Mouse (Mus musculus): ENCODE measurements around the gene Gm4884.
"Not testable (repeated sequence)": the region's sequence is repeated elsewhere in the genome, so short reads cannot be mapped to it uniquely, and the experiment has no call there.

The Gm4884 gene

GRCm38 (mm10) chr7:41032419-41032818, at the start of gene Gm4884:
Gene Gm4884 (plus strand): TSS chr7:41032719.
- not testable (repeated sequence) for DNase-seq

DNA sequence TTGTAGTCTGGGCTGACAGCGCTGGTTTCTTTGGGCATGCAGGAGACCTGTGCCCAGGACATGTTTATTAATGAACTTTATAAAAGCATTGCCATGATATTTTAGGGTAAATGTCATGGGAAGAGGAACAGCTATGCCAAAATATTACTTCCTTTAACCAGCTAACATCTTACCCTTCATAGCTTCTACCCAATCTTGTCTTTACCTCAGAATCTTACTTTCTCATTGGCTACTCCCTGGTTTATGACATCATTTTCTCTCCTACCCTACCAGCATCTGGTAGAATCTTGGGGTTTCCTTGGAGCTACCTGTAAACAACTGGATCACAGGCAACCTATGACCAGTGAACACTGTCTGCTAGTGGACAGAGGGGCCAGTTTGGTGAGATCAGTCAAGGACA, 45.3 kb upstream of the Gm4884 start, which contains the start of gene 4930433I11Rik:
TSS of gene 4930433I11Rik (plus strand) at position 301 of the 400 bp plus-strand sequence.
- no peak for DNase-seq

DNA sequence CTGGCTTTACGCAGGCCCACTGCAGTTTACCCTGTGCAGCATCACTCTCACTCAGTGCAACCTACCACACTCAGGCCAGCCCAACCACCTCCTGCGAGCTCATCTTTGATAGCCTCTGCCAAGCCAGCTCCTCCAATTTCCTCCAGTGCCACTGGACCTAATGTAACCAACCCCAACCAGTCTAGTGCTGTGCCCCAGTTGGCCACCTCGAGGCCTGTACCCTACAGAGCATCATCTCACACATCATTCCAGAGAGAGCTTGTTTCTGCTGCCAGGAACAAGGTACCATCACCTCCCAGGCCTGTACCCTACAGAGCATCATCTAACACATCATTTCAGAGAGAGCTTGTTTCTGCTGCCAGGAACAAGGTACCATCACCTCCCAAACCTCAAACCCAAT, 11.5 kb downstream of the Gm4884 start:
- DNase-seq = not testable (repeated sequence)
